Mouse (Mus musculus) midbrain, postnatal 0 days (tissue): ENCODE measurements at regions not wholly inside any gene's neighbourhood (a gene's known extent, or its start where the extent isn't known, plus 50 kb on each side); places are given as distances from the start of the nearest gene placed in this dataset.
A peak's percentile ranks its signal among the peaks of the same experiment; 100 is the strongest.

Source experiments
- ATAC-seq: fragments of 200-750 bp; cut with Nextera tagmentation; 2 replicates; pipeline ENCODE4 v1.8.0; 2017; ENCODE audit warnings: moderate number of reproducible peaks, mild to moderate bottlenecking, moderate TSS enrichment, moderate library complexity; ENCODE audit not compliant: low FRiP score
- DNase-seq: peaks from one replicate; pipeline ENCODE4 v3.0.0-alpha.2; 2015; ENCODE audit warnings: low spot score
- H3K27ac ChIP-seq: fragments of 300-500 bp; sonication (generic); 2 replicates; pipeline ENCODE4 v1.5.1; 2014; ENCODE audit warnings: low read depth, mild to moderate bottlenecking, low read length, mixed read lengths
- H3K27me3 ChIP-seq: fragments of 300-500 bp; sonication (generic); 2 replicates; pipeline ENCODE4 v1.6.1; 2014; ENCODE audit warnings: low read length, control low read depth, mixed read lengths; ENCODE audit not compliant: insufficient read depth
- H3K36me3 ChIP-seq: fragments of 300-500 bp; sonication (generic); 2 replicates; pipeline ENCODE4 v1.6.1; 2014; ENCODE audit warnings: low read length, control low read depth, mixed read lengths; ENCODE audit not compliant: insufficient read depth
- H3K4me1 ChIP-seq: fragments of 300-500 bp; sonication (generic); 2 replicates; pipeline ENCODE4 v1.6.1; 2014; ENCODE audit warnings: mild to moderate bottlenecking, control low read depth, antibody characterized with exemption, low read length, mixed read lengths; ENCODE audit not compliant: insufficient read depth
- H3K4me2 ChIP-seq: fragments of 300-500 bp; sonication (generic); 2 replicates; pipeline ENCODE4 v1.6.1; 2014; ENCODE audit warnings: low read depth, mild to moderate bottlenecking, low read length, mixed read lengths; ENCODE audit not compliant: poor library complexity, severe bottlenecking
- H3K4me3 ChIP-seq: fragments of 300-500 bp; sonication (generic); 2 replicates; pipeline ENCODE4 v1.5.1; 2014; ENCODE audit warnings: low read depth, mild to moderate bottlenecking, low read length, moderate library complexity
- H3K9ac ChIP-seq: fragments of 300-500 bp; sonication (generic); replicated peaks from 2 replicates; pipeline ENCODE4 v1.6.1; 2014; ENCODE audit warnings: mild to moderate bottlenecking, low read length, moderate library complexity, mixed read lengths; ENCODE audit not compliant: poor library complexity, severe bottlenecking
- H3K9me3 ChIP-seq: fragments of 300-500 bp; sonication (generic); 2 replicates; pipeline ENCODE4 v1.6.1; 2016; ENCODE audit warnings: low read length, control low read depth
- CTCF ChIP-seq: IDR thresholded peaks from 2 replicates; pipeline ENCODE4 v1.5.1; 2016; ENCODE audit warnings: antibody characterized with exemption, mild to moderate bottlenecking
- WGBS: fragments of 180-500 bp; shearing (Covaris S2); extraction: QIAGEN DNeasy Blood & Tissue Kit; methylation state at CpG from one replicate; pipeline ENCODE4 v1.1.7; 2014; 5-methylcytosine and 5-hydroxymethylcytosine counted together

GRCm38 (mm10) chr13:97312420-97313370 lies 71.8 kb downstream of the Enc1 start:
- no peak for TF ChIP-seq CTCF

DNA sequence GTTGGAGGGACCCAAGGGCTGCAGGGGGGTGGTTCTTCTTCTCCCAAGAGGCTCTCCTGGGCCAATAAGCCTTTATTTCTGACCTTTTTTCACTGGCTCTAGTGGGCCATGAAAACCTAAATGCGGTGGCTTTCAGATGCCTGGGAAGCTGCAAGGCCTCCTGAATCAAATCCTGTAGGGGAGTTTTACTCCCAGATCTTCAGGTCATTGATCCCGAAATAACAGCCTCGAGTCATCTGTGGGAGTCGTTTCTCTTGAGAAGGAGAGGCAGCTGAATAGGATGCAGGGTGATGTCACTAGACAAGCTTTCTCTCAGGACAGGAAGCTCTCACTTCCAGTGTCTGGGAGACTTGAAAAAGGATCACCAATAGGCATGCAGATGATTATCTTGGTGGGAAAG lies 70.4 kb downstream of the Enc1 start:
- TF ChIP-seq CTCF, result no peak
- Histone ChIP-seq H3K4me2 (no peak overlapping the region), H3K36me3 (no peaks in the 10 kb centered on the region), H3K27me3 (no peaks in the 10 kb centered on the region), H3K27ac (no peak overlapping the region), H3K9me3 (no peaks in the 10 kb centered on the region), H3K4me1 (no peaks in the 10 kb centered on the region), H3K9ac (no peak overlapping the region), H3K4me3 (no peak overlapping the region)
- ATAC-seq (no peak), DNase-seq (no peak)
- 18% methylated on average over 4 of the region's 4 CpGs for WGBS

More at GRCm38 (mm10) chr13:97312420-97313370, 71.8 kb downstream of the Enc1 start:
- Histone ChIP-seq H3K27me3 (no peaks in the 10 kb centered on the region), H3K9ac (no peak overlapping the region), H3K4me3 (no peak overlapping the region), H3K4me1 (peaks cover 1% of the 10 kb centered on the region; the same call in 1 of the 2 replicates), H3K9me3 (no peaks in the 10 kb centered on the region), H3K36me3 (no peaks in the 10 kb centered on the region), H3K27ac (no peak overlapping the region), H3K4me2 (no peak overlapping the region)
- ATAC-seq, result no peak; the same call in 1 of the 2 replicates
- peak; percentile 50 for DNase-seq
- WGBS, result 61% methylated on average over 16 of the region's 16 CpGs

- no peaks in the 10 kb centered on the region for H3K9me3 ChIP-seq
- H3K27me3 ChIP-seq, result no peaks in the 10 kb centered on the region
- DNase-seq, result no peak
- H3K36me3 ChIP-seq, result no peaks in the 10 kb centered on the region
- no peaks in the 10 kb centered on the region for H3K4me1 ChIP-seq
- H3K9ac ChIP-seq, result no peak overlapping the region
- H3K4me2 ChIP-seq, result no peak overlapping the region
- H3K27ac ChIP-seq, result no peak overlapping the region
- no peak for TF ChIP-seq CTCF
- 33% methylated on average over 3 of the region's 3 CpGs for whole genome bisulfite sequencing
- no peak for ATAC-seq
- no peak overlapping the region for H3K4me3 ChIP-seq
These were observed 69.9 kb downstream of the Enc1 start for GRCm38 (mm10) chr13:97310855-97311189.

- H3K4me3 ChIP-seq, result no peak overlapping the region
- no peaks in the 10 kb centered on the region for H3K27me3 ChIP-seq
- H3K4me1 ChIP-seq, result no peaks in the 10 kb centered on the region
- TF ChIP-seq CTCF, result no peak
- 30% methylated on average over 8 of the region's 8 CpGs for WGBS
- DNase-seq (no peak), ATAC-seq (no peak)
- no peaks in the 10 kb centered on the region for H3K9me3 ChIP-seq
- H3K36me3 ChIP-seq, result no peaks in the 10 kb centered on the region
- no peak overlapping the region for H3K27ac ChIP-seq
- H3K4me2 ChIP-seq, result no peak overlapping the region
- H3K9ac ChIP-seq, result no peak overlapping the region
These were observed 69.4 kb downstream of the Enc1 start for GRCm38 (mm10) chr13:97310186-97310854.

GRCm38 (mm10) chr13:97309411-97309810 lies 68.5 kb downstream of the Enc1 start:
- WGBS, result 84% methylated on average over 3 of the region's 3 CpGs
- Histone ChIP-seq H3K9me3 (no peaks in the 10 kb centered on the region), H3K27ac (no peak overlapping the region), H3K4me3 (no peak overlapping the region), H3K4me1 (no peaks in the 10 kb centered on the region), H3K4me2 (no peak overlapping the region), H3K36me3 (no peaks in the 10 kb centered on the region), H3K9ac (no peak overlapping the region), H3K27me3 (no peaks in the 10 kb centered on the region)
- ATAC-seq, result no peak
- no peak for TF ChIP-seq CTCF
- DNase-seq, result no peak

DNA sequence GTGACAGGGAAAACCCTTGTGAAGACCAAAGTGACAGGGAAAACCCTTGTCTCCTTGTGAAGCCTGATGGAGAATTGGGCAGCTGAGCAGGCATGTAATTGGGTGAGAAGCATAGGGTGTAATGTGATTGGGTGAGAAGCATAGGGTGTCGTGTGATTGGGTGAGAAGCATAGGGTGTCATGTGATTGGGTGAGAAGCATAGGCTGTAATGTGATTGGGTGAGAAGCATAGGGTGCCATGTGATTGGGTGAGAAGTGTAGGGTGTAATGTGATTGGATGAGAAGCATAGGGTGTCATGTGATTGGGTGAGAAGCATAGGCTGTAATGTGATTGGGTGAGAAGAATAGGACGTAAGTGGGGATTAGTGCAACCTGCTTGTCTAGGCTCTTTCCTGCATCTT lies 67.5 kb downstream of the Enc1 start:
- no peak for TF ChIP-seq CTCF
- H3K9me3 ChIP-seq, result no peaks in the 10 kb centered on the region
- no peak overlapping the region for H3K9ac ChIP-seq
- ATAC-seq (no peak), DNase-seq (no peak)
- WGBS, result 99% methylated on average over 2 of the region's 2 CpGs
- no peak overlapping the region for H3K4me2 ChIP-seq
- no peaks in the 10 kb centered on the region for H3K27me3 ChIP-seq
- H3K4me3 ChIP-seq, result no peak overlapping the region
- H3K4me1 ChIP-seq, result no peaks in the 10 kb centered on the region
- no peak overlapping the region for H3K27ac ChIP-seq
- H3K36me3 ChIP-seq, result no peaks in the 10 kb centered on the region
